Comparison of ENCODE assay signal across 10 mouse cellular contexts in genomic region chr3:68980898-68981297, GRCm38 (mm10). TPM values are rescaled to one million over a fixed set of nuclear protein-coding genes. Genes with fewer than 3 reads are reported as not detected.
DNase-seq lines count a peak whose midpoint lies in the region; ATAC-seq and TF ChIP-seq lines count a peak whose summit lies in the region.
"Had no signal": no experiment of that assay in that cellular context is flagged by ENCODE, and none has a peak within 500 bp of the region (broad histone marks: within the 10 kb centered on the region; RNA-seq: fewer than 3 reads in every experiment).

No protein-coding gene starts in this region.

- no peak for ATAC-seq in heart, embryonic 12.5 days (ENCODE audit: insufficient number of reproducible peaks, low FRiP score)

- H3K9ac ChIP-seq in heart, embryonic 12.5 days: no peak overlapping the region
- H3K9ac ChIP-seq: midbrain, embryonic 12.5 days had no signal

- peak; percentile 92 for DNase-seq in heart, adult 11 months
- DNase-seq in brain, embryonic 14.5 days (ENCODE audit: low read depth): peak; percentile 8
- peak; percentile 33 for DNase-seq in lung, postnatal 10 days
- DNase-seq in thymus, postnatal 0 days (ENCODE audit: low spot score): peak; percentile 82
- DNase-seq in adrenal gland, postnatal 4 days (ENCODE audit: low spot score in 2 of 2): no peak
- DNase-seq in yolk sac, embryonic 10.5 days (ENCODE audit: low spot score): no peak
- no peak for DNase-seq in kidney, postnatal 4 days
- DNase-seq: adrenal gland, adult 8-10 months had no signal

- no peak overlapping the region for H3K4me2 ChIP-seq in heart, embryonic 12.5 days
- H3K4me2 ChIP-seq: midbrain, embryonic 12.5 days had no signal

- H3K4me1 ChIP-seq in heart, embryonic 12.5 days (replicated peaks): peaks cover 26% of the 10 kb centered on the region
- H3K4me1 ChIP-seq: midbrain, embryonic 12.5 days had no signal

- no peaks in the 10 kb centered on the region for H3K27me3 ChIP-seq in heart, embryonic 12.5 days (replicated peaks)
- H3K27me3 ChIP-seq: midbrain, embryonic 12.5 days had no signal

- no peaks in the 10 kb centered on the region for H3K9me3 ChIP-seq in heart, embryonic 12.5 days (replicated peaks)
- H3K9me3 ChIP-seq: midbrain, embryonic 12.5 days had no signal

- no peak overlapping the region for H3K4me3 ChIP-seq in heart, embryonic 12.5 days
- H3K4me3 ChIP-seq: midbrain, embryonic 12.5 days had no signal

- TF ChIP-seq CTCF in brain, embryonic 14.5 days (IDR thresholded peaks at IDR 0.05; ENCODE audit: borderline replicate concordance, extremely low read depth, insufficient read depth, insufficient read length): no peak

- no peak overlapping the region for H3K27ac ChIP-seq in heart, embryonic 12.5 days (ENCODE audit: poor library complexity, severe bottlenecking)
- H3K27ac ChIP-seq: midbrain, embryonic 12.5 days had no signal

- 66% methylated on average over 9 of the region's 9 CpGs for WGBS in heart, embryonic 12.5 days

- no peak for TF ChIP-seq POLR2A in brain, embryonic 14.5 days (IDR thresholded peaks at IDR 0.05; ENCODE audit: borderline replicate concordance, extremely low read depth, insufficient read depth, insufficient read length, poor library complexity, severe bottlenecking)

- H3K36me3 ChIP-seq in heart, embryonic 12.5 days: peaks cover 9% of the 10 kb centered on the region

RNA-seq across cellular contexts. Expression of gene Ift80, which starts 23.5 kb away (rescaled TPM):
- polyA plus RNA-seq in heart, embryonic 12.5 days (2016; fragmentation: Nextera tagmentation; extraction: Ambion mirVana): 9.0 and 10.0 TPM in 2 replicates
- polyA plus RNA-seq in brain, embryonic 14.5 days (2012; rRNA removed): 11.4 and 12.9 TPM in 2 replicates
- polyA plus RNA-seq in thymus, postnatal 0 days (2015; fragmentation: Nextera tagmentation; extraction: Ambion mirVana): 20.4 and 21.8 TPM in 2 replicates
- 10 to 100 TPM; 22.4 to 29.5 TPM for total RNA-seq in adrenal gland, postnatal 4 days (2021)

RNA-seq across cellular contexts. Expression of gene Smc4, which starts 23.6 kb away (rescaled TPM):
- 177 TPM in 2 replicates for polyA plus RNA-seq in heart, embryonic 12.5 days (2016; fragmentation: Nextera tagmentation; extraction: Ambion mirVana)
- polyA plus RNA-seq in brain, embryonic 14.5 days (2012; rRNA removed): 21.2 and 22.0 TPM in 2 replicates
- 332 and 397 TPM in 2 replicates for polyA plus RNA-seq in thymus, postnatal 0 days (2015; fragmentation: Nextera tagmentation; extraction: Ambion mirVana)
- total RNA-seq in adrenal gland, postnatal 4 days (2021): 10 to 100 TPM; 65.9 to 79.6 TPM

Comparison
In these comparisons a context has a peak if more than half of its experiments do, and no peak if none do; other contexts are left out.
1. DNase-seq: peak in heart, adult 11 months (single experiment), brain, embryonic 14.5 days (single experiment), lung, postnatal 10 days (single experiment) and thymus, postnatal 0 days (single experiment); none in adrenal gland, postnatal 4 days (0 of 2), yolk sac, embryonic 10.5 days (single experiment) and kidney, postnatal 4 days (0 of 2).